Mouse (Mus musculus) kidney, adult 2 months (tissue): ENCODE data around the gene Rapgef5. TPM values are rescaled to one million over a fixed set of nuclear protein-coding genes. Genes with fewer than 3 reads are reported as not detected.

Source experiments
- DNase-seq: peaks from one replicate; pipeline ENCODE4 v3.0.0; 2021
- H3K27ac ChIP-seq: fragments of 200-500 bp; 2 replicates; pipeline ENCODE4 v1.5.1; 2012; ENCODE audit warnings: low read depth, low read length, control low read depth, inconsistent platforms; ENCODE audit not compliant: insufficient read depth
- H3K27me3 ChIP-seq: fragments of 200-500 bp; replicated peaks from 2 replicates; pipeline ENCODE4 v1.6.1; 2012; ENCODE audit warnings: mild to moderate bottlenecking, moderate library complexity, low read length, inconsistent platforms; ENCODE audit not compliant: control insufficient read depth, insufficient read depth
- H3K36me3 ChIP-seq: fragments of 200-500 bp; 2 replicates; pipeline ENCODE4 v1.6.1; 2012; ENCODE audit warnings: mild to moderate bottlenecking, moderate library complexity, low read length, inconsistent platforms; ENCODE audit not compliant: control insufficient read depth, insufficient read depth
- H3K4me1 ChIP-seq: fragments of 200-500 bp; 2 replicates; pipeline ENCODE4 v1.6.1; 2011; ENCODE audit warnings: low read length; ENCODE audit not compliant: control insufficient read depth, insufficient read depth
- H3K4me3 ChIP-seq: fragments of 200-500 bp; 2 replicates; pipeline ENCODE4 v1.5.1; 2011; ENCODE audit warnings: mild to moderate bottlenecking, low read depth, low read length, control low read depth; ENCODE audit not compliant: insufficient read depth
- CTCF ChIP-seq: fragments of 200-500 bp; conservative IDR thresholded peaks from 2 replicates; pipeline ENCODE4 v1.5.1; 2011; ENCODE audit warnings: low read depth, mild to moderate bottlenecking, control low read depth, low read length, moderate library complexity, mixed read lengths; ENCODE audit not compliant: insufficient read depth, insufficient read length
- POLR2A ChIP-seq: fragments of 200-500 bp; IDR thresholded peaks from one replicate; pipeline ENCODE4 v1.6.1; 2011; ENCODE audit warnings: low read depth, low read length, control low read depth
- WGBS: fragments of 180-500 bp; shearing (Covaris S2); methylation state at CpG from one replicate; pipeline ENCODE4 v1.1.7; 2018; 5-methylcytosine and 5-hydroxymethylcytosine counted together
- polyA plus RNA-seq: library from polyadenylated mRNA; depleted of rRNA; stranded (reverse); fragments of >200 nt; gene quantifications from 2 replicates; pipeline ENCODE4 v1.2.3, GENCODE M21; 2012

Gene Rapgef5
- polyA plus RNA-seq, 1 experiment: 8.4 TPM

DNA sequence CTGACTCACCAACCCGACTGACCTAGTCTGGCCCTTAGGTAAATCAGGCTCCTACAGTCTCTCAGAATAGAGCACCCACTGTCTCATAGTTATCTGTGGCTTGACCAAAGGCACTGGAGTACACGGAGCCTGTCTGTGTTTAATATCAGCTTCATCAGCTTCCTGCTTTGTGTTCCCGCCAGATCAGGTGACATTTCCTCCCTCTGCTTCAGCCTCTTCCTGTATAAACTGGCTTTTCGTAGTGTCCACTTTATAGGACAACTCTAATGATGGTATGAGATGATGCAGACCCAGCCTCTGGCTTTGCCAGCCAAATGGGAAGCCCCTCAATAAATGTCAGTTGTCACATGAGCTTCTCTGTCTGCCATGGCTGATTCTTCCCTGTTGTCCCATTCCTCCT lies 163.5 kb downstream of the Rapgef5 start:
- no peaks in the 10 kb centered on the region for H3K36me3 ChIP-seq
- H3K27me3 ChIP-seq: no peaks in the 10 kb centered on the region
- DNase-seq: peak; percentile 43
- no peak overlapping the region for H3K4me3 ChIP-seq
- no peak for TF ChIP-seq CTCF
- TF ChIP-seq POLR2A: no peak
- H3K27ac ChIP-seq: no peak overlapping the region
- 50% methylated on average over 4 of the region's 4 CpGs for WGBS
- H3K4me1 ChIP-seq: peaks cover 13% of the 10 kb centered on the region

DNA sequence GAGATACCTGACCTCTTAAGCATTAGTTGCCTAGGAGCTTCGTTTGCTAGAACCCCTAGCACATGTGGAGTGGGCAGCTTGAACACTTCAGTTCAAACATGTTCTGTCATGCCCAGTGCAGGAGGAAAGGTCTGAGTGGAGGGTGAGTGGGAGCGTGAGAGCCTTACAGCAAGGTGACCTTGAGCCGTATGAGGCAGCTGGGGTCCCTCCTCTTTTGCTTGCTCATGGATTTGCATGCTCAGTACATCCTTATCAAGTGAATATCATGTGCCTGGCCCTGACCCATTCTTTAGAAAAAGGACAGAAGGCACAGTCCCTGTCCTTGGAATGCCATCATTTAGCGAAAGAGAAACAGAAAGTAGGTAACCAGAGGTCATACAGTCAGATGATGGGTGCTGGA lies 165.0 kb downstream of the Rapgef5 start:
- H3K36me3 ChIP-seq: no peaks in the 10 kb centered on the region
- no peak overlapping the region for H3K4me3 ChIP-seq
- TF ChIP-seq POLR2A (no peak), CTCF (no peak)
- no peak for DNase-seq
- H3K4me1 ChIP-seq: peaks cover 13% of the 10 kb centered on the region
- H3K27ac ChIP-seq: peak overlapping the region; percentile 19; the same call in 1 of the 2 replicates
- no peaks in the 10 kb centered on the region for H3K27me3 ChIP-seq
- 56% methylated on average over 4 of the region's 4 CpGs for WGBS

DNA sequence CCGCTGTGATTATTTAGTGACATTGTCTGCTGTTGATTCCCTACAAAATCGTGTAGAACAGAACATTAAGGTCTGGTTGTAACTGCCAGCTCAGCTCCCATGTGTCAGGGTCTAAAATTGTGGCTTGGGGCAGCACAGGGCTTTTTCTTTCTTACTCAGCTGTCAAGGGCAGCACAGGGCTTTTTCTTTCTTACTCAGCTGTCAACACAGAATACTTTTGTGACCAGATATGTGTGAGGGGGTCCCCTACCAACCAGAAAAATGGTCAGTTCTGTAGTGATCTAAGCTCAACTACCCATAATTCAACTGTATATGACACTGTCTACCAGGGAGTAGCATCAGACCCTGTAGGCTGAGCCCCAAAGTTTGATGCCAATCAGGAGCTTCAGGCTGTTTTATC lies 167.1 kb downstream of the Rapgef5 start:
- WGBS: 49% methylated on average over 2 of the region's 2 CpGs
- no peak for DNase-seq
- Histone ChIP-seq H3K27me3 (no peaks in the 10 kb centered on the region), H3K27ac (no peak overlapping the region), H3K36me3 (no peaks in the 10 kb centered on the region), H3K4me3 (no peak overlapping the region), H3K4me1 (peaks cover 11% of the 10 kb centered on the region)
- TF ChIP-seq CTCF (no peak), POLR2A (no peak)

DNA sequence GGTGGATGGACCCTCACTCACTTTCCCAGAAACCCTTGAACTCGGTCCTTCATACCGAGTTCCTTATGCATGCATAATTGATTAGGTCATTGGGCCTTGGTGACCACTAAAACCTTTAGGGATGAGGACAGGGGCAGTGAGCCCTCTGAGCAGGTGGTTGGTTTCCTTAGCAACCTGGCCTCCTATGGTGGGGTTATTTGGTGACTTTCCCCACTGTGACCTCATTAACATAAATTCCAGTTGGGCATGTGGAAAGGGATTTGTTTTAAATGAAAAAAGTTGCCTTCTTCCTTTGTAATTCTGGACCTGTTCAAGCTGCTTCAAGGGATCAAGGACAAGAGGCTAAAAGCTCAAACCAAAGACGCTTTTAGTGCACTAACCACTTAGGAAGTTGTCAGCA lies 167.7 kb downstream of the Rapgef5 start:
- H3K27me3 ChIP-seq: no peaks in the 10 kb centered on the region
- H3K4me1 ChIP-seq: peaks cover 9% of the 10 kb centered on the region
- H3K36me3 ChIP-seq: no peaks in the 10 kb centered on the region
- H3K27ac ChIP-seq: no peak overlapping the region
- no peak overlapping the region for H3K4me3 ChIP-seq
- 53% methylated on average over 3 of the region's 3 CpGs for WGBS
- no peak for DNase-seq
- TF ChIP-seq CTCF (no peak), POLR2A (no peak)

DNA sequence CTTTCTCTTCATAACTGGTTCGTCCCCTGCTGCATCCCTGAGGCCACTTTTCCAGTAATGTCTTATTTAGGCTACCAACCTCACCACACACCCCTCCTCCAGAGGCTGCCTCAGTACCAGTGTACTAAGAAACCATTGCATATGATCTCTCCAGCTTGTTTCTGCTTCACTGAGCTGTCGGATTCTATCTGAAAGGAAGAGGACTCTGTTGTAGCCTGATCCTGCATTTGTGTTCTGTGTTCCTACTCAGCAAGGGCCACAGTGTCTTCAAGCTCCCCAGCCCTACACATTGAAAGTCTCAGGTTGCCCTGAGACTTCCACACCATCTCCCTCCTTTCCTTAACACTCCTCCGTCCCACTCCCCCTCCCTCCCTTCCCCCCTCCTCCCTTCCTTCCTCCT lies 168.5 kb downstream of the Rapgef5 start:
- TF ChIP-seq CTCF (no peak), POLR2A (no peak)
- H3K4me1 ChIP-seq: peaks cover 6% of the 10 kb centered on the region
- H3K4me3 ChIP-seq: no peak overlapping the region
- H3K27me3 ChIP-seq: no peaks in the 10 kb centered on the region
- no peak for DNase-seq
- 35% methylated on average over 3 of the region's 3 CpGs for WGBS
- H3K36me3 ChIP-seq: no peaks in the 10 kb centered on the region
- no peak overlapping the region for H3K27ac ChIP-seq

DNA sequence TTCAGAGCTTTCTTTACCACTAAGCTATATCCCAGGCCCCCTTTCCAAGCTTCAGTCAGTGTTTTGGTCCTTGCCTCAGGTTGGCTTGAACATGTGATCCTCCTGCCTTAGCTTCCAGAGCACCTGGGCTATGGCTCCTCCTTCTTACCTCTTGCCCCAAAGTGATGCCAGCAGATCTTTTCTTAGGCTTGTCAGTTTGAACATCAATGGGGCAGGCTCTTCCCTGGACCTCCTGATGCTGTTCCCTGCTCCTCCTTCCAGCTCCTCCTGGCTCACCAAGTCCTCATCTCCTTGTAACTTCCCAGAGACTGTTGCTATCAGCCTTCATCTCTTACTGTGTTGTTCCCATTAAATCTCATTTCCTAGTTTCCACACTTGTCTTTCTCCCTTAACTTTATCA lies 169.1 kb downstream of the Rapgef5 start:
- no peaks in the 10 kb centered on the region for H3K36me3 ChIP-seq
- no peaks in the 10 kb centered on the region for H3K27me3 ChIP-seq
- H3K4me3 ChIP-seq: no peak overlapping the region
- DNase-seq: no peak
- no peak overlapping the region for H3K27ac ChIP-seq
- peaks cover 6% of the 10 kb centered on the region for H3K4me1 ChIP-seq
- TF ChIP-seq POLR2A (no peak), CTCF (no peak)

DNA sequence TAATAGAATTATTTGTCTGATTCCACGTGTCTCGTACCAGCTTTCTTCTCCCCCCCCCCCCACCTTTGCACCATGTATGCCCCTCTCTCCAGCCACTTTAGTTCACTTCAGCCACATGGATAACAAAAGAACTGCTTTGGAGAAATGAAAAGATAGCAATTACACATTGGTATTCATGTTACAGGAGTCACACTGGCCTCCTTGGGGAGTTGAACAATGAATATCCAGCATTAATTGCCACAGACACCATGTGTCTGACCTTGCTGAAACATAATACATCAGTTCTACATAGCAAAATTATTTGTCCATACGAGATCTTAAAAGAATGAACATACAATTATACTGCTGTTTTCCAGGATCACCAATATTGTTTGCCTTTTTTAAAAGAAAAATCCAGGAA lies 170.5 kb downstream of the Rapgef5 start:
- H3K27ac ChIP-seq: no peak overlapping the region
- no peak overlapping the region for H3K4me3 ChIP-seq
- H3K27me3 ChIP-seq: no peaks in the 10 kb centered on the region; the same call in 1 of the 2 replicates
- DNase-seq: no peak
- H3K36me3 ChIP-seq: no peaks in the 10 kb centered on the region
- WGBS: 78% methylated on average over 3 of the region's 3 CpGs
- TF ChIP-seq POLR2A (no peak), CTCF (no peak)
- H3K4me1 ChIP-seq: no peaks in the 10 kb centered on the region; the same call in 1 of the 2 replicates
